In the genomic region with DNA sequence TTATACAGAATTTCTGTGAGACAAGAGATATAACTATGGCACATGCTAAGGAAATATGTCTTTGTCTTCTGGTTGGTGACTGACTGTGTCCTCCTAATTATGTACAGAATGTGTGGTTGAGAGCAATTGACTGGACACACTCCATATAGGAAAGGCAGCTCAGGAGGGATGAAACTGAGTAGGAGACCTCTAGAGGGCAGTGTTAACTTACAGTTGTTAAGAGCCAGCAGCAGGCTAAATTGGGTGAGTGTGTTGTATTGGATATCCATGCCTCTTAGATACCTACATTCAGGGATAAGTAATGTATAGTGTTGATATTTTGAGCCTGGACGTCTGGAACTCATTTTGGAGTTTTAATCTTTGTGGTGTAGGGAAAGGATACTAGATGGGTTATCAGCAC, we compare ENCODE assay signal across 8 mouse cellular contexts.
DNase-seq lines count a peak whose midpoint lies in the region; ATAC-seq lines count a peak whose summit lies in the region.

No protein-coding gene starts in this region.

- H3K27me3 ChIP-seq in midbrain, embryonic 12.5 days, result no peaks in the 10 kb centered on the region

- no peak overlapping the region for H3K4me3 ChIP-seq in midbrain, embryonic 12.5 days

- no peaks in the 10 kb centered on the region for H3K9me3 ChIP-seq in midbrain, embryonic 12.5 days

- H3K36me3 ChIP-seq in midbrain, embryonic 12.5 days, result no peaks in the 10 kb centered on the region

- no peak overlapping the region for H3K9ac ChIP-seq in midbrain, embryonic 12.5 days (replicated peaks)

- H3K27ac ChIP-seq in midbrain, embryonic 12.5 days (replicated peaks), result no peak overlapping the region

- WGBS in midbrain, embryonic 12.5 days, result 3% methylated on average over 1 of the region's 1 CpGs

- peak; percentile 25 for DNase-seq in CD4-positive, CD25-positive, alpha-beta regulatory T cell, adult 2 months (ENCODE audit: low read depth, low spot score)
- DNase-seq in A20 (ENCODE audit: low read depth, low spot score), result peak; percentile 35
- peak; percentile 60 to 79 for DNase-seq in cerebellum, postnatal 14 days
- DNase-seq in heart, postnatal 4 days, result peak; percentile 28
- peak; percentile 13 to 31 for DNase-seq in layer of hippocampus, postnatal 10 days (ENCODE audit: low spot score in 2 of 2)

- no peaks in the 10 kb centered on the region for H3K4me1 ChIP-seq in midbrain, embryonic 12.5 days

- no peak for ATAC-seq in CD4-positive, CD25-positive, alpha-beta regulatory T cell, adult 4 months
- ATAC-seq in midbrain, embryonic 12.5 days (ENCODE audit: low FRiP score, low read depth), result peak; percentile 78
- ATAC-seq in monocyte, adult 5-6 weeks (replicated peaks; ENCODE audit: insufficient number of reproducible peaks, low FRiP score, low TSS enrichment, poor library complexity, severe bottlenecking), result no peak

- no peak overlapping the region for H3K4me2 ChIP-seq in midbrain, embryonic 12.5 days (replicated peaks)
